Mouse (Mus musculus) liver, adult 2 months (tissue): ENCODE measurements at regions not wholly inside any gene's neighbourhood (a gene's known extent, or its start where the extent isn't known, plus 50 kb on each side); places are given as distances from the start of the nearest gene placed in this dataset.

ENCODE experiments used
- CTCF ChIP-seq: fragments of 200-500 bp; IDR thresholded peaks from 2 replicates; pipeline ENCODE4 v1.5.1; 2011; ENCODE audit warnings: low read depth, low read length, control low read depth
- POLR2A ChIP-seq: fragments of 200-500 bp; IDR thresholded peaks from 2 replicates; pipeline ENCODE4 v1.6.1; 2011; ENCODE audit warnings: low read length, control low read depth; ENCODE audit not compliant: insufficient read depth; ENCODE audit errors: extremely low read depth

DNA sequence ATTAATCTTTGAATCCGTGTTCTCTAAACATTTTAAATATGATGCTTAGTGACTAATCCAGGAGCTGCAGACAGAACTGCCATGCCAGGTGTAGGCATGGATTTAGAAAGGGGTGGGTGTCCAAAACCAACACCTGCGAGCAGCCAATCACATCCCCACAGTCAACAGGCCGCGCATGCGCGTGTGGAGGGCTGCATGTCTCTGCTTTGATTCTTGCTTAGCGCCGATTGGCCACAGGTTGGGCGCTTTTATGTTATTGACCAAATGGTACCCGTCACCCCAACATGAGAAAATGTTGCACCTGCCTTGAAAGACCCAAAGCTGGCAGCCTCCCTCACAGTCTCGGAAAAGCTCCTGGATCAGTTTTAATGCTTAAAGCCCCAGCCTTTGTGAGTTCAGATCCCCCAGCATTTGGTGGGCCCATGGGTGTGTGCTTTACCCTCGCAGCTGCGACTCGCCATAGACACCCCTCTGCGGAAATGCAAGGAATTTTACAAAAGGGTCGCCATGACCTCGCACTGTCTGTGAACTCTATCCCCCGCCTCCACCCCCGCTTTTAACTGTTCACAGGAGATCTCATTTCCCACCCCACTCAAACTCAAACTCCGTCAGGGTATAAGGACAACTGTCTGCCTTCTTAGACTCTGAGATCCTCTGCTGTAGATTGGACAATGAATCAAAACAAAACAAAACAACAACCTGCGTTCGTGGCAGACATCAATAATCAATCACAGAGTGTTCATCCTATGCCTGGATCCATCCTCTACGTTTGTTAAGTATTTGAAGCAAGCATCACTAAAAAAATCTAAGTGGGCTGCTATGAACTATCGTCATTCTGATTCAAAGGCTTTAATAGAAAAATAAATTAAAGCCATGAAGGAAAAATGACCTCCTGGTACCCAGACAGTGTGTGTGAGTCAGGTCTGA lies 296.4 kb upstream of the Tbx3 start:
- TF ChIP-seq CTCF: no peak
- no peak for TF ChIP-seq POLR2A
